Mouse (Mus musculus): ENCODE data around the gene 0610030E20Rik. TPM values are rescaled to one million over a fixed set of nuclear protein-coding genes. Genes with fewer than 3 reads are reported as not detected.

The 0610030E20Rik gene
- polyA plus RNA-seq (2012): 0.74 and 1.3 TPM in 2 replicates

DNA sequence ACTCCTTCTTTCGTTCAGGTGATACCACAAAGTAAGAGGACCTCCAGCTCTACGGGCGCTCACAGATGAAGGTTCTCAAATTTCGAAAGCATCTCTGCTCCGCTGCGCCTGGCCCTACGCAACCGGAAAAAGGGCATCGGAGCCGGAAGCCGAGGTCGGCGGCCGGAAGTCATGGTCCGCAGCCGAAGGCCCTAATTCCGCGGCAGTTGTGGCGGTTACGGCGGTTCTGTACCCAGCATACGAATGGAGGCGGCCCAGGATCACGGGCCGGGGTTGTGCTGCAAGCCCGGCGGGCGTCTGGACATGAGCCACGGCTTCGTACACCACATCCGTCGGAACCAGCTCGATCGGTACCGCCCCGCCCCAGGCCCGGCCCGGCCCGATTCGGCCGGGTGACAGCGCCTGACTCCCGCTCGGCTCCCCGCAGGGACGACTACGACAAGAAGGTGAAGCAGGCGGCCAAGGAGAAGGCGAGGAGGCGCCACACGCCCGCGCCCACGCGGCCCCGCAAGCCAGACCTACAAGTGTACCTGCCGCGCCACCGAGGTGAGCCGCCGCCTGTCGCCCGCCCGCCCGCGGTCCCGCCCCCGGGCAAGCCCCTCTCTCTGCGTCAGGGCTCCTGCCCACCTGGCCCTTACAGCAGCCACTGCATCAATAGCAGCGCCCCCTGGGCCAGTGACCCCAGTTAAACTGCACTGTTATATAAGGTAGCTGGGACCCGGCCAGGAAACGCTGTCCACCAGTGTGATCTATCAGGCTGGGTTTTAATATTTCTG lies at the start of gene 0610030E20Rik:
Gene 0610030E20Rik (plus strand): TSS at position 152 of the 776 bp plus-strand sequence.
- TF ChIP-seq GATA1 (IDR thresholded peaks at IDR 0.05; ENCODE audit: low read length) (no peak), TAL1 (IDR thresholded peaks at IDR 0.05; ENCODE audit: low read length) (no peak)
- Histone ChIP-seq H3K4me3 (replicated peaks) (peak within 1 kb of the TSS; percentile 96), H3K4me1 (ENCODE audit: control insufficient read depth) (peaks cover 81% of the 10 kb centered on the region), H3K27me3 (ENCODE audit: control insufficient read depth) (no peaks in the 10 kb centered on the region), H3K9me3 (ENCODE audit: control insufficient read depth, low read length) (no peaks in the 10 kb centered on the region), H3K36me3 (ENCODE audit: control insufficient read depth) (peaks cover 49% of the 10 kb centered on the region)

DNA sequence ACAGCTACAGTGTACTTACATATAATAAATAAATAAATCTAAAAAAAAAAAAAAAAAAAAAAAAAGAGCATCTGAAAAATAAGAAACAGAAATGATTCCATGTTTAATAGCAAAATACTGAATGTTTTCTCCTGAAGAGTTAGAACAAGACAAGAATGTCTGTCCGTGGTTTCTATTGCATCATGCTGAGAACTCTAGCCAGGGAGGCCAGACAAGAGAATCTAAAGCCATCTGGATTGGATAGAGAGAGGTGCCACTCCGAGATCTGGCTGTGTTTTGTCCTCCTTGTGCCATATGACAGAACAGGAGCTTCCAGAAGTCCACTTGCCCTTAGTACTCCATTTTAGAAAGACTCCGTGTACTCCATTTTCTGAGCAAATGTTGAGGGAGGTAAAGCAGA lies 49.3 kb upstream of the 0610030E20Rik start:
- no peaks in the 10 kb centered on the region for H3K36me3 ChIP-seq (ENCODE audit: control insufficient read depth)
- peaks cover 3% of the 10 kb centered on the region; the same call in 1 of the 2 replicates for H3K4me1 ChIP-seq (ENCODE audit: control insufficient read depth)
- TF ChIP-seq TAL1 (IDR thresholded peaks at IDR 0.05; ENCODE audit: low read length): no peak
- TF ChIP-seq GATA1 (IDR thresholded peaks at IDR 0.05; ENCODE audit: low read length): no peak
- H3K4me3 ChIP-seq (replicated peaks): no peak overlapping the region
- H3K27me3 ChIP-seq (ENCODE audit: control insufficient read depth): peaks cover 14% of the 10 kb centered on the region
- no peaks in the 10 kb centered on the region for H3K9me3 ChIP-seq (ENCODE audit: control insufficient read depth, low read length)

DNA sequence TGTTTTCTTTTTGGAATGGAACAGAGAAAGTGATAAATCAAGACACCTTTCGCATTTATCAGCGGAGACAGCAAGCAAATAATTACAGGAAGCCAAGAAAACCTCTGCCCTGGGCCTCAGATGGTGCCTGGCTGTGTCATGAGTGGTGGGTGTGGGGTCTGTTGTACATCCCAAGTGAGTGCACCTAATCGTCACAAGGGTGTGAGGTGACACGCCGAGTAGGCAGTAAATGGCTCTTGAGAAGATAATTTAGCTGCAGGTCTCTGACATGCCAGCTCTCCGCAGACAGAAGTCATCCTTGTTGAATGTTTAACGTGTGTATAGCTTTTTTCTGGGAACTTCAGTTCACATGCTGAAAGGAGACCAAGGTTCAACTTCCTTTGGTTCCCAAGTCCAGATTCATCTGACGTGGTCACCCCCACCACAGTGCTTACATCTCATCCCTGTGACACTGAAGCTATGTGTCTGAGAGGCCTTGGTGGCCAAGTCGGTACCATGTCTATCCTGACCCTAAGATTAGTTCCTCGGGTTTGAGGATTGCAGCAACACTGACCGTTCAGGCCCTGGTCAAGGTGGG lies 44.7 kb upstream of the 0610030E20Rik start:
- H3K9me3 ChIP-seq (ENCODE audit: control insufficient read depth, low read length): no peaks in the 10 kb centered on the region
- H3K4me3 ChIP-seq (replicated peaks): no peak overlapping the region
- no peaks in the 10 kb centered on the region for H3K36me3 ChIP-seq (ENCODE audit: control insufficient read depth)
- H3K4me1 ChIP-seq (ENCODE audit: control insufficient read depth): no peaks in the 10 kb centered on the region; the same call in 1 of the 2 replicates
- TF ChIP-seq GATA1 (IDR thresholded peaks at IDR 0.05; ENCODE audit: low read length) (no peak), TAL1 (IDR thresholded peaks at IDR 0.05; ENCODE audit: low read length) (no peak)
- peaks cover 3% of the 10 kb centered on the region; the same call in 1 of the 2 replicates for H3K27me3 ChIP-seq (ENCODE audit: control insufficient read depth)

DNA sequence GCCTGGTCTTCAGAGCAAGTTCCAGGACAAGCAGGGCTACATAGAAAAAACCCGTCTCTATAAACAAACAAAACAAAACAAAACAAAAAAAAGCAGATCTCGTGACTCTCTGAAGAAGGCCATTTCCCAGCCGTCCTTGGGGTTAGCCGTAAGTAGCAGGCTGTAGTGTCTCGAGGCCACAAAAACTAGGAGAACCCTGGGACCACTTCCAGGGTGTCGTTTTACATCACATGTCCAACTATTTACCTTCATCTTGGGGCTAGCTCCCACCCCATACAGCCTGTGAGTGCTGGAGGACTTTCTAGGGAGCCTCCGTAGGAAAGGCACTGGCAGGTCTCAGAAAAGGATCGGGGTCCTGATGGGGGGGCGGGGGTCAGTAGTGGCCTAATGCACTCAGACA lies 43.6 kb upstream of the 0610030E20Rik start:
- Histone ChIP-seq H3K36me3 (ENCODE audit: control insufficient read depth) (no peaks in the 10 kb centered on the region), H3K27me3 (ENCODE audit: control insufficient read depth) (no peaks in the 10 kb centered on the region), H3K4me1 (ENCODE audit: control insufficient read depth) (no peaks in the 10 kb centered on the region; the same call in 1 of the 2 replicates), H3K9me3 (ENCODE audit: control insufficient read depth, low read length) (no peaks in the 10 kb centered on the region), H3K4me3 (replicated peaks) (no peak overlapping the region)
- TF ChIP-seq TAL1 (IDR thresholded peaks at IDR 0.05; ENCODE audit: low read length): no peak
- no peak for TF ChIP-seq GATA1 (IDR thresholded peaks at IDR 0.05; ENCODE audit: low read length)

DNA sequence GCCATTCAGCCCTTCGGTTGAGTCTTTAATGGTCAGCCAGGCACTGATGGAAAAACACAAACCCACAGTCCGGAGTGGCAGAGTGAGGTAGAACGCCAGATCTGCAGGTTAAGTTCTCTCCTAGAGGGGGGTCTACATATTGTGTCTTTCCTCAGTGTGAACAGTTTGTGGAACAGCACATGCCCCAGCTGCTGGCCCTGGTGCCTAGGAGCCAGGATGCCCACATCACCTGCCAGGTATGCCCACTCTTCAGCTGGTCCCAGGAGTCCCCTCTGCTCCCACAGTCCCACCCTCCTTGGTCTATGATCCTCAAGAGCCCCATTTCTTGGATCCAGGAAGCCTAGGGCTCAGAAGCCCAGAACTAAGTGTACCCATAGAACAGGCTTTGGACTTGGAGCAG lies 34.9 kb upstream of the 0610030E20Rik start:
- Histone ChIP-seq H3K4me1 (ENCODE audit: control insufficient read depth) (peaks cover 3% of the 10 kb centered on the region), H3K36me3 (ENCODE audit: control insufficient read depth) (peaks cover 50% of the 10 kb centered on the region)

DNA sequence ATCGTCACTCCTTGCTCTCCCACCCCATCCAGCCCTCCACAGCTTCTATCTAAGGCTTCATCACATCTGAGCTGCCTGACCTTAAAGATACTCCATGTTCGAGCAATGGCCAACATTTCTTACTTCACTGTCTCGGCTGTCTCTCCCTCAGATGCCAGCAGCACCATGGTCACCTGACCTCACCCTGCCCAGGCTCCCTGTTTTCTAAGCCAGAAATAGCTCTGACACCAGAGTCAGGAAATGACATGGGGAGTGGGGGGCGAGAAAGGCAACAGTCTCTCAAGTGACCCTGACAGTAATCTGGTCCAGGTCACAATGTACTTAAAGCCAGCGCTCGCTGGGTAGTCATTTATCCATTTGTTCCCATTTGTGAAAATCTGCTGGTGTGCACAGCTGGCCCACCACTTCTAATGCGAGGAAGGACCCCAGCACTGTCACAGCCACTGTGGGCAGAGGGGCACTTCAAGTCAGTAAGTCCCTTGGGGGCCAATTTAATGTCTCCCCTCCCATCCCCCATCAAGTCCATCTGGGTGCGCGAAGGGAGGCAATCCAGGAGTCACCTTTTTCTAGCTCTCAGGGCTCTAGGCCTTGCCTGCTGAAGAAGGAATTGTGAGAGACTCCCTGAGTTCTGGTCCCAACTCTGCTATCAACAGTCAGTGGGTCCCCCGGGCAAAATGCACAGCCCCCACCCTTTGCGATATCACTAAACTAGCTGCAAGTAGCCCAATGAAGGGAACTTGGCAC lies 33.8 kb upstream of the 0610030E20Rik start:
- no peak for TF ChIP-seq TAL1 (IDR thresholded peaks at IDR 0.05; ENCODE audit: low read length)
- no peak for TF ChIP-seq GATA1 (IDR thresholded peaks at IDR 0.05; ENCODE audit: low read length)
- H3K4me1 ChIP-seq (ENCODE audit: control insufficient read depth): peaks cover 5% of the 10 kb centered on the region
- H3K4me3 ChIP-seq (replicated peaks): no peak overlapping the region
- H3K36me3 ChIP-seq (ENCODE audit: control insufficient read depth): peaks cover 61% of the 10 kb centered on the region
- no peaks in the 10 kb centered on the region for H3K9me3 ChIP-seq (ENCODE audit: control insufficient read depth, low read length)
- no peaks in the 10 kb centered on the region; the same call in 1 of the 2 replicates for H3K27me3 ChIP-seq (ENCODE audit: control insufficient read depth)

More for the DNA sequence above, 34.9 kb upstream of the 0610030E20Rik start:
- TF ChIP-seq GATA1 (IDR thresholded peaks at IDR 0.05; ENCODE audit: low read length) (no peak), TAL1 (IDR thresholded peaks at IDR 0.05; ENCODE audit: low read length) (no peak)
- Histone ChIP-seq H3K27me3 (ENCODE audit: control insufficient read depth) (no peaks in the 10 kb centered on the region; the same call in 1 of the 2 replicates), H3K9me3 (ENCODE audit: control insufficient read depth, low read length) (no peaks in the 10 kb centered on the region), H3K4me3 (replicated peaks) (no peak overlapping the region)

DNA sequence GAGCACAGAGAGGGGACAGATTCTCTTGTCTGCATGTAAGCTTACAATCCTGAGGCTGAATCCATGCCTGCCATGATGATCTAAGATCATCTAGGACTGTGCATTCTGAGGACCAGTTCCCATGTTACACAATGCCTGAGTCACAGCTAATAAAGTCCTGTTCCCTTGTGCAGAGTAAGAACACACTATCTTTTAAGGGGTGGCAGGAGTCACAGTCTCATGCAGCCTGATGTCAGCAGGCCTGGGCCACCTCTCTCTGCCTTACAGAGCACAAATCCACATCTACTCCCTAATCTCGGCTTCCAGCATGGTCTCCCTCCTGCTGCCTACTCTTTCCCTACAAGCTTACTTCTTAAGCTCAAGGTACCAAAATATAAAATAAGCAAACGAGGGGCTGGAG lies 31.7 kb upstream of the 0610030E20Rik start:
- no peaks in the 10 kb centered on the region for H3K9me3 ChIP-seq (ENCODE audit: control insufficient read depth, low read length)
- TF ChIP-seq GATA1 (IDR thresholded peaks at IDR 0.05; ENCODE audit: low read length) (no peak), TAL1 (IDR thresholded peaks at IDR 0.05; ENCODE audit: low read length) (no peak)
- H3K36me3 ChIP-seq (ENCODE audit: control insufficient read depth): peaks cover 82% of the 10 kb centered on the region
- H3K27me3 ChIP-seq (ENCODE audit: control insufficient read depth): no peaks in the 10 kb centered on the region
- no peak overlapping the region for H3K4me3 ChIP-seq (replicated peaks)
- peaks cover 3% of the 10 kb centered on the region for H3K4me1 ChIP-seq (ENCODE audit: control insufficient read depth)

DNA sequence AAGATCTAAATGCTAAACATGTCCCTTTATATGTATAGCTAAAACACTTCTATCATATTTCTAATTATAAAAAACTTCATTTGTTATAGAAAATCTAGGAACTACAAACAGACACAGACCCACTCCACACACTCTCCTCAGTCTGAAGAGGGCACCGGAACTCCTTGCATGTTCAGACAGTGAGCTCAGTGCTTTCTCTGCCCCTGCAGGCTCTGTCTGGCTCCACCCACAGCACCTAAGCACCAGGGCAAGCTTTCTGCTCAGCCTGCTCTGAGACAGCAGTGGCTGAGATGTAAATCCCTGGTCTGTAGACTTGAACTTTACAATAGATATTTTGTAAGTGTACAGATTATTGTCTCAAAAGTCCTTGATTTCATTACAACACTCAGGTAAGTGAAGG lies 31.1 kb upstream of the 0610030E20Rik start:
- Histone ChIP-seq H3K27me3 (ENCODE audit: control insufficient read depth) (no peaks in the 10 kb centered on the region), H3K4me1 (ENCODE audit: control insufficient read depth) (peaks cover 4% of the 10 kb centered on the region), H3K4me3 (replicated peaks) (no peak overlapping the region), H3K9me3 (ENCODE audit: control insufficient read depth, low read length) (no peaks in the 10 kb centered on the region), H3K36me3 (ENCODE audit: control insufficient read depth) (peaks cover 89% of the 10 kb centered on the region)
- TF ChIP-seq GATA1 (IDR thresholded peaks at IDR 0.05; ENCODE audit: low read length) (no peak), TAL1 (IDR thresholded peaks at IDR 0.05; ENCODE audit: low read length) (no peak)

DNA sequence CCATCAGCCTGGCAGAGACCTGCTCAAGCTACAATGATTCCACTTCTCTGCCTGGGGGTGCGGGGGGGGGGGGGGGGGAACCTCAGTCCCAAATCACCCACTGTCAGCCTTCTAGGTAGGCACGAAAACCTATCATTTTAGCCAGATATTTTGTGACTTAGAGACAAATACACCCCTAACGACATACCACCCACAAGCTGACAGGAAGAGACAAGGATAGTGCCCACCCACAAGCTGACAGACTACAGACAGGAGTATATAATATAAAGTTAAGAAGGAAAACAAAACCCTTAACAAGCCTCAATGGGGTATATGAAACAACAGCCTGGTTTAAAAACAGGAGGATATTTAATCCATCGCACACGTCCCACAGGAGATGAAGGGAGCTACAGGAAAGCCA lies 28.7 kb upstream of the 0610030E20Rik start:
- Histone ChIP-seq H3K27me3 (ENCODE audit: control insufficient read depth) (no peaks in the 10 kb centered on the region), H3K4me1 (ENCODE audit: control insufficient read depth) (peaks cover 15% of the 10 kb centered on the region), H3K36me3 (ENCODE audit: control insufficient read depth) (peaks cover 97% of the 10 kb centered on the region), H3K9me3 (ENCODE audit: control insufficient read depth, low read length) (no peaks in the 10 kb centered on the region), H3K4me3 (replicated peaks) (no peak overlapping the region)
- TF ChIP-seq TAL1 (IDR thresholded peaks at IDR 0.05; ENCODE audit: low read length): no peak
